Mouse (Mus musculus) myocyte (in vitro differentiated cells): ENCODE measurements around the gene Cdadc1. TPM values are rescaled to one million over a fixed set of nuclear protein-coding genes. Genes with fewer than 3 reads are reported as not detected.

Experiments
- H3K27me3 ChIP-seq: one replicate; pipeline ENCODE4 v1.6.1; 2011; ENCODE audit not compliant: control insufficient read depth, insufficient read depth, insufficient read length
- H3K36me3 ChIP-seq: one replicate; pipeline ENCODE4 v1.6.1; 2011; ENCODE audit not compliant: control insufficient read depth, insufficient read depth
- H3K4me2 ChIP-seq: one replicate; pipeline ENCODE4 v1.6.1; 2011; ENCODE audit warnings: low read depth, control low read depth
- H3K4me3 ChIP-seq: one replicate; pipeline ENCODE4 v1.5.1; 2011; ENCODE audit warnings: mild to moderate bottlenecking, control low read depth, moderate library complexity
- H3K79me2 ChIP-seq: one replicate; pipeline ENCODE4 v1.6.1; 2011; ENCODE audit not compliant: control insufficient read depth, insufficient read depth
- H3ac ChIP-seq: one replicate; pipeline ENCODE4 v1.6.1; 2011; ENCODE audit not compliant: control insufficient read depth, insufficient read length
- CEBPB ChIP-seq: IDR thresholded peaks from 2 replicates; pipeline ENCODE4 v1.6.1; 2011; ENCODE audit warnings: mild to moderate bottlenecking, moderate library complexity; ENCODE audit not compliant: poor library complexity, insufficient read depth, severe bottlenecking
- E2F4 ChIP-seq: IDR thresholded peaks from one replicate; pipeline ENCODE4 v1.6.1; 2011; ENCODE audit warnings: mild to moderate bottlenecking, control low read depth, moderate library complexity; ENCODE audit not compliant: insufficient read depth
- MAX ChIP-seq: IDR thresholded peaks from one replicate; pipeline ENCODE4 v1.6.1; 2011; ENCODE audit warnings: low read depth, mild to moderate bottlenecking, control low read depth
- MYOD1 ChIP-seq, 3 experiments: IDR thresholded peaks; one replicate each; pipeline ENCODE4 v1.6.1; 2011; ENCODE audit warnings: control low read depth in 2 of 3, low read depth in 2 of 3, mild to moderate bottlenecking in 2 of 3, moderate library complexity in 1 of 3; ENCODE audit not compliant: insufficient read length in 2 of 3, control insufficient read depth in 1 of 3
- MYOG ChIP-seq, 3 experiments: IDR thresholded peaks; one replicate each; pipeline ENCODE4 v1.6.1; 2011; ENCODE audit warnings: control low read depth in 2 of 3, low read depth in 2 of 3, mild to moderate bottlenecking in 2 of 3; ENCODE audit not compliant: insufficient read length in 2 of 3, control insufficient read depth in 1 of 3, insufficient read depth in 1 of 3
- POLR2A ChIP-seq: IDR thresholded peaks from one replicate; pipeline ENCODE4 v1.6.1; 2011; ENCODE audit warnings: low read depth, mild to moderate bottlenecking, control low read depth, moderate library complexity; ENCODE audit not compliant: insufficient read length
- POLR2AphosphoS2 ChIP-seq: IDR thresholded peaks from one replicate; pipeline ENCODE4 v1.6.1; 2011; ENCODE audit warnings: low read depth, control low read depth; ENCODE audit not compliant: insufficient read length
- REST ChIP-seq: IDR thresholded peaks from one replicate; pipeline ENCODE4 v1.6.1; 2011; ENCODE audit warnings: mild to moderate bottlenecking, control low read depth, moderate library complexity; ENCODE audit not compliant: insufficient read depth, insufficient read length
- SRF ChIP-seq: IDR thresholded peaks from one replicate; pipeline ENCODE4 v1.6.1; 2011; ENCODE audit warnings: low read depth; ENCODE audit not compliant: control insufficient read depth, insufficient read length
- TCF12 ChIP-seq: IDR thresholded peaks from one replicate; pipeline ENCODE4 v1.6.1; 2011; ENCODE audit warnings: mild to moderate bottlenecking, control low read depth; ENCODE audit not compliant: poor library complexity, insufficient read depth, severe bottlenecking
- TCF3 ChIP-seq: IDR thresholded peaks from one replicate; pipeline ENCODE4 v1.6.1; 2011; ENCODE audit warnings: low read depth, control low read depth; ENCODE audit not compliant: insufficient read length
- USF1 ChIP-seq: IDR thresholded peaks from one replicate; pipeline ENCODE4 v1.6.1; 2011; ENCODE audit warnings: low read depth, mild to moderate bottlenecking, control low read depth, moderate library complexity
- polyA plus RNA-seq: library from polyadenylated mRNA; unstranded; fragments of >200 nt; fragmentation: generic; extraction: Trizol; gene quantifications from one replicate; pipeline ENCODE4 v1.2.1, GENCODE M21; 2012; ENCODE audit warnings: missing spikeins

Gene Cdadc1
- polyA plus RNA-seq, 1 experiment: 10.5 TPM

GRCm38 (mm10) chr14:59643582-59643981 lies 45.8 kb upstream of the Cdadc1 start:
- Histone ChIP-seq H3K4me2 (peak overlapping the region; percentile 52), H3ac (no peak overlapping the region), H3K4me3 (no peak overlapping the region), H3K27me3 (no peaks in the 10 kb centered on the region), H3K79me2 (no peaks in the 10 kb centered on the region), H3K36me3 (no peaks in the 10 kb centered on the region)
- TF ChIP-seq POLR2AphosphoS2 (no peak), TCF12 (no peak), MAX (no peak), MYOG (IDR thresholded peaks at IDR 0.05; ENCODE audit: control insufficient read depth in 1 of 3, insufficient read depth in 1 of 3, insufficient read length in 2 of 3, low read depth in 2 of 3) (peak in 2 of 3 experiments; percentile 34 to 48), CEBPB (no peak), MYOD1 (IDR thresholded peaks at IDR 0.05; ENCODE audit: control insufficient read depth in 1 of 3, insufficient read length in 2 of 3, low read depth in 2 of 3) (peak in 2 of 3 experiments; percentile 30 to 65), TCF3 (no peak), USF1 (no peak)

DNA sequence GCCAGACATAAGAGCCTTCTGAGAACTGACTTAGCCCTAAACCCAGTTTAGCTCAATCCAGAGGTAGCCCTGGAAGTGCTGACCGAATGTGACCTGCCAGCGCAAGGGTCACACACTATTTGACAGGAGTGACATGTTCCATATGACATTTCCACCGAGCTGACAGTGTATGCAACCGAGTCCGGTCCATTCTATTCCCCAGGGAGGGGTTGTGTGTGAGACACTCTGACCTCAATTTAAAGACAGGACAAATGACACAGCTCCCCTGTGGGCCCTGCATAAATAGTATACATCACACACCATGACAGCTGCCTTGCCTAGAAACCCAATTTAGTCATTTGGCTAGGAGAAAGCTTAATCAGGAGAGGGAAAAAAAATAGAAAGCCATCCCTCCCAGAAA lies 44.1 kb upstream of the Cdadc1 start:
- H3K4me2 ChIP-seq: no peak overlapping the region
- H3K36me3 ChIP-seq: no peaks in the 10 kb centered on the region
- no peaks in the 10 kb centered on the region for H3K79me2 ChIP-seq
- peak in 1 of 3 experiments; percentile 12 for TF ChIP-seq MYOD1 (IDR thresholded peaks at IDR 0.05; ENCODE audit: control insufficient read depth in 1 of 3, insufficient read length in 2 of 3, low read depth in 2 of 3)
- no peak for TF ChIP-seq POLR2A
- TF ChIP-seq TCF3: no peak
- TF ChIP-seq E2F4: no peak
- no peak for TF ChIP-seq TCF12
- no peak overlapping the region for H3K4me3 ChIP-seq
- H3K27me3 ChIP-seq: no peaks in the 10 kb centered on the region
- H3ac ChIP-seq: no peak overlapping the region

DNA sequence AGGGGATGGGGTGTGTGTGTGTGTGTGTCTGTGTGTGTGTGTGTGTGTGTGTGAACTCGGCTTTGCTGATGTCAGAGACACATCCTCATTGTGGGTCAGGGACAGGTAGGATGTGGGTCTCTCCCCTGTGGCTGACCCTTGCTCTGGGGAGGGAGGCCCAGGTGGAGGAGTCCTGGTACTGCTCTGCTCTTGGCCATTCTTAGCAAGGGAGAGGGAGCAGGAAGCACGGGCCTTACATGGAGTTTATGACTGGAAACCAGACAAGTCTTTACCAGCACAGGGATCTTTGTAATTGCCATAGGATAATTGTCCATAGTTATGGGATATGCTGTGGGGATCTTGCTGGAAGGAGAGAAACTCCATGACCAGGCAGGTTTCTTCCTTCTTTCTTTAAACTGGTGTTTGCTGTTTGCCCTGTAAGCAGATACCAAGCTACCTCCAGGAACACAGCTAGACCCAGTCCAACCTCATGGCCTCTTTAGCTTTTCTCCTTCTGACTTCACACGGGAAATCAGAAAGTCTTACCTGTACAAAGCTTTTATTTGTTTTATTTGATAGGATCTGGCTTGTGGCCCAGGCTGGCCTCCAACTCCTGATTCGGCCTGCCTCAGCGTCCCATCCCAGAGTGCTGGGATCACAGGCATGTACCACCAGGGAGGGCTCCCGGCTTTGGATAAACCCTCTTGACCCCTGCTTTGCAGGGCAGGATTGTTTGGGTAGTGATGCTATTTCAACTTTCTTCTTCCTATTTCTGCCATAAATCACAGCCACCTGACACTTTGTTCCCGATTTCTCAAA lies 41.3 kb upstream of the Cdadc1 start:
- no peak overlapping the region for H3K4me2 ChIP-seq
- no peaks in the 10 kb centered on the region for H3K27me3 ChIP-seq
- no peaks in the 10 kb centered on the region for H3K79me2 ChIP-seq
- TF ChIP-seq USF1 (no peak), MAX (no peak), TCF12 (no peak), REST (no peak), E2F4 (no peak), MYOD1 (IDR thresholded peaks at IDR 0.05; ENCODE audit: control insufficient read depth in 1 of 3, insufficient read length in 2 of 3, low read depth in 2 of 3) (no peak), POLR2AphosphoS2 (no peak), SRF (no peak)
- no peak overlapping the region for H3K4me3 ChIP-seq
- H3ac ChIP-seq: no peak overlapping the region
- no peaks in the 10 kb centered on the region for H3K36me3 ChIP-seq

- H3K27me3 ChIP-seq: no peaks in the 10 kb centered on the region
- TF ChIP-seq CEBPB: no peak
- no peak for TF ChIP-seq USF1
- no peak for TF ChIP-seq POLR2AphosphoS2
- no peak for TF ChIP-seq POLR2A
- TF ChIP-seq E2F4: no peak
- TF ChIP-seq TCF3: no peak
- no peak for TF ChIP-seq SRF
- TF ChIP-seq MYOD1 (IDR thresholded peaks at IDR 0.05; ENCODE audit: control insufficient read depth in 1 of 3, insufficient read length in 2 of 3, low read depth in 2 of 3): no peak
- TF ChIP-seq TCF12: no peak
- TF ChIP-seq REST: no peak
- TF ChIP-seq MYOG (IDR thresholded peaks at IDR 0.05; ENCODE audit: control insufficient read depth in 1 of 3, insufficient read depth in 1 of 3, insufficient read length in 2 of 3, low read depth in 2 of 3): no peak
- no peak for TF ChIP-seq MAX
- no peak overlapping the region for H3K4me3 ChIP-seq
- no peak overlapping the region for H3K4me2 ChIP-seq
- H3K36me3 ChIP-seq: no peaks in the 10 kb centered on the region
- no peaks in the 10 kb centered on the region for H3K79me2 ChIP-seq
- H3ac ChIP-seq: no peak overlapping the region
Observed at GRCm38 (mm10) chr14:59633988-59634387, 36.2 kb upstream of the Cdadc1 start.
